Mouse (Mus musculus) midbrain, embryonic 10.5 days (tissue): ENCODE data around the gene Peli2. TPM values are rescaled to one million over a fixed set of nuclear protein-coding genes. Genes with fewer than 3 reads are reported as not detected.
A peak's percentile ranks its signal among the peaks of the same experiment; 100 is the strongest.

ENCODE experiments used
- DNase-seq: peaks from one replicate; pipeline ENCODE4 v3.0.0-alpha.2; 2017; ENCODE audit warnings: low spot score
- H3K27ac ChIP-seq: fragments of 300-500 bp; sonication (generic); replicated peaks from 2 replicates; pipeline ENCODE4 v1.5.1; 2016; ENCODE audit warnings: mild to moderate bottlenecking
- H3K27me3 ChIP-seq: fragments of 300-500 bp; sonication (generic); 2 replicates; pipeline ENCODE4 v1.6.1; 2016; ENCODE audit warnings: low read depth, mild to moderate bottlenecking; ENCODE audit not compliant: poor library complexity, severe bottlenecking
- H3K36me3 ChIP-seq: fragments of 300-500 bp; sonication (generic); 2 replicates; pipeline ENCODE4 v1.6.1; 2016; ENCODE audit warnings: mild to moderate bottlenecking, moderate library complexity
- H3K4me1 ChIP-seq: fragments of 300-500 bp; sonication (generic); 2 replicates; pipeline ENCODE4 v1.6.1; 2016
- H3K4me3 ChIP-seq: fragments of 300-500 bp; sonication (generic); 2 replicates; pipeline ENCODE4 v1.5.1; 2016; ENCODE audit warnings: mild to moderate bottlenecking, moderate library complexity
- H3K9me3 ChIP-seq: fragments of 300-500 bp; sonication (generic); replicated peaks from 2 replicates; pipeline ENCODE4 v1.6.1; 2016; ENCODE audit warnings: mild to moderate bottlenecking
- WGBS: fragments of 180-500 bp; shearing (Covaris S2); methylation state at CpG from one replicate; pipeline ENCODE4 v1.1.7; 2016; 5-methylcytosine and 5-hydroxymethylcytosine counted together
- polyA plus RNA-seq: library from polyadenylated mRNA; unstranded; fragments of >200 nt; fragmentation: Nextera tagmentation; extraction: Ambion mirVana; gene quantifications from 2 replicates; pipeline ENCODE4 v1.2.1, GENCODE M21; 2016

The Peli2 gene
- polyA plus RNA-seq, 1 experiment from 2014 or later = 11.9 TPM

- Histone ChIP-seq H3K27me3 (no peaks in the 10 kb centered on the region), H3K4me1 (peaks cover 33% of the 10 kb centered on the region), H3K27ac (peak overlapping the region; percentile 63), H3K36me3 (peaks cover 21% of the 10 kb centered on the region; the same call in 1 of the 2 replicates), H3K4me3 (no peak overlapping the region), H3K9me3 (no peaks in the 10 kb centered on the region)
- DNase-seq = no peak
- 49% methylated on average over 4 of the region's 4 CpGs for WGBS
Observed at GRCm38 (mm10) chr14:48143141-48143540, 22.5 kb downstream of the Peli2 start.

- DNase-seq = no peak
- Histone ChIP-seq H3K36me3 (peaks cover 21% of the 10 kb centered on the region; the same call in 1 of the 2 replicates), H3K27me3 (no peaks in the 10 kb centered on the region), H3K27ac (no peak overlapping the region), H3K9me3 (no peaks in the 10 kb centered on the region), H3K4me1 (peaks cover 27% of the 10 kb centered on the region), H3K4me3 (no peak overlapping the region)
- 90% methylated on average over 17 of the region's 17 CpGs for WGBS
Observed at GRCm38 (mm10) chr14:48144330-48144729, 23.7 kb downstream of the Peli2 start.

- H3K36me3 ChIP-seq = peaks cover 19% of the 10 kb centered on the region; the same call in 1 of the 2 replicates
- H3K9me3 ChIP-seq = no peaks in the 10 kb centered on the region
- 84% methylated on average over 6 of the region's 6 CpGs for WGBS
- H3K4me3 ChIP-seq = no peak overlapping the region
- H3K27me3 ChIP-seq = no peaks in the 10 kb centered on the region
- no peak for DNase-seq
- no peak overlapping the region for H3K27ac ChIP-seq
- H3K4me1 ChIP-seq = peaks cover 18% of the 10 kb centered on the region
Observed at GRCm38 (mm10) chr14:48147688-48148087, 27.1 kb downstream of the Peli2 start.

- H3K36me3 ChIP-seq = peaks cover 19% of the 10 kb centered on the region; the same call in 1 of the 2 replicates
- WGBS = 87% methylated on average over 6 of the region's 6 CpGs
- peaks cover 9% of the 10 kb centered on the region for H3K4me1 ChIP-seq
- H3K9me3 ChIP-seq = no peaks in the 10 kb centered on the region
- H3K27me3 ChIP-seq = no peaks in the 10 kb centered on the region
- H3K4me3 ChIP-seq = no peak overlapping the region
- DNase-seq = no peak
- no peak overlapping the region for H3K27ac ChIP-seq
Observed at GRCm38 (mm10) chr14:48148615-48149014, 28.0 kb downstream of the Peli2 start.

- Histone ChIP-seq H3K4me1 (peaks cover 6% of the 10 kb centered on the region; the same call in 1 of the 2 replicates), H3K4me3 (no peak overlapping the region), H3K27me3 (no peaks in the 10 kb centered on the region), H3K9me3 (no peaks in the 10 kb centered on the region), H3K27ac (no peak overlapping the region), H3K36me3 (peaks cover 17% of the 10 kb centered on the region; the same call in 1 of the 2 replicates)
- no peak for DNase-seq
- 90% methylated on average over 9 of the region's 9 CpGs for WGBS
Observed at GRCm38 (mm10) chr14:48149351-48149750, 28.7 kb downstream of the Peli2 start.

- 85% methylated on average over 1 of the region's 1 CpGs for WGBS
- H3K36me3 ChIP-seq = 0 out of 2 replicates have a peak, but pooled peaks cover 6% of the 10 kb centered on the region
- H3K27ac ChIP-seq = no peak overlapping the region
- peaks cover 6% of the 10 kb centered on the region; the same call in 1 of the 2 replicates for H3K4me1 ChIP-seq
- H3K9me3 ChIP-seq = no peaks in the 10 kb centered on the region
- DNase-seq = no peak
- no peaks in the 10 kb centered on the region for H3K27me3 ChIP-seq
- H3K4me3 ChIP-seq = no peak overlapping the region
Observed at GRCm38 (mm10) chr14:48150903-48151302, 30.3 kb downstream of the Peli2 start.

GRCm38 (mm10) chr14:48151554-48151953 is 30.9 kb downstream of the Peli2 start:
- H3K36me3 ChIP-seq = 0 out of 2 replicates have a peak, but pooled peaks cover 2% of the 10 kb centered on the region
- H3K27me3 ChIP-seq = no peaks in the 10 kb centered on the region
- no peak for DNase-seq
- WGBS = 92% methylated on average over 2 of the region's 2 CpGs
- H3K4me1 ChIP-seq = peaks cover 6% of the 10 kb centered on the region; the same call in 1 of the 2 replicates
- H3K4me3 ChIP-seq = no peak overlapping the region
- no peak overlapping the region for H3K27ac ChIP-seq
- H3K9me3 ChIP-seq = no peaks in the 10 kb centered on the region

- H3K9me3 ChIP-seq = no peaks in the 10 kb centered on the region
- 81% methylated on average over 2 of the region's 2 CpGs for WGBS
- no peak overlapping the region for H3K27ac ChIP-seq
- no peaks in the 10 kb centered on the region for H3K27me3 ChIP-seq
- 0 out of 2 replicates have a peak, but pooled peaks cover 2% of the 10 kb centered on the region for H3K36me3 ChIP-seq
- peaks cover 9% of the 10 kb centered on the region for H3K4me1 ChIP-seq
- DNase-seq = no peak
- no peak overlapping the region for H3K4me3 ChIP-seq
Observed at GRCm38 (mm10) chr14:48153064-48153463, 32.4 kb downstream of the Peli2 start.

GRCm38 (mm10) chr14:48153865-48154511 is 33.4 kb downstream of the Peli2 start:
- DNase-seq = no peak
- Histone ChIP-seq H3K4me3 (no peak overlapping the region), H3K36me3 (0 out of 2 replicates have a peak, but pooled peaks cover 2% of the 10 kb centered on the region), H3K4me1 (peaks cover 18% of the 10 kb centered on the region), H3K9me3 (no peaks in the 10 kb centered on the region), H3K27ac (no peak overlapping the region), H3K27me3 (no peaks in the 10 kb centered on the region)
- 87% methylated on average over 5 of the region's 5 CpGs for WGBS

GRCm38 (mm10) chr14:48154641-48155040 is 34.0 kb downstream of the Peli2 start:
- Histone ChIP-seq H3K36me3 (0 out of 2 replicates have a peak, but pooled peaks cover 4% of the 10 kb centered on the region), H3K9me3 (no peaks in the 10 kb centered on the region), H3K4me1 (peaks cover 21% of the 10 kb centered on the region), H3K27me3 (no peaks in the 10 kb centered on the region), H3K4me3 (no peak overlapping the region), H3K27ac (no peak overlapping the region)
- no peak for DNase-seq
- WGBS = 92% methylated on average over 8 of the region's 8 CpGs

- H3K4me3 ChIP-seq = no peak overlapping the region
- H3K27ac ChIP-seq = no peak overlapping the region
- H3K4me1 ChIP-seq = peaks cover 18% of the 10 kb centered on the region
- 84% methylated on average over 13 of the region's 13 CpGs for WGBS
- H3K9me3 ChIP-seq = no peaks in the 10 kb centered on the region
- H3K36me3 ChIP-seq = peaks cover 7% of the 10 kb centered on the region
- DNase-seq = no peak
- no peaks in the 10 kb centered on the region for H3K27me3 ChIP-seq
Observed at GRCm38 (mm10) chr14:48155153-48155552, 34.5 kb downstream of the Peli2 start.

- Histone ChIP-seq H3K27ac (no peak overlapping the region), H3K36me3 (peaks cover 24% of the 10 kb centered on the region)
- WGBS = 82% methylated on average over 3 of the region's 3 CpGs
Observed at GRCm38 (mm10) chr14:48157085-48157484, 36.5 kb downstream of the Peli2 start.

GRCm38 (mm10) chr14:48157835-48158234 is 37.2 kb downstream of the Peli2 start:
- no peak overlapping the region for H3K27ac ChIP-seq
- H3K4me3 ChIP-seq = no peak overlapping the region
- no peaks in the 10 kb centered on the region for H3K9me3 ChIP-seq
- H3K27me3 ChIP-seq = no peaks in the 10 kb centered on the region
- peaks cover 22% of the 10 kb centered on the region for H3K4me1 ChIP-seq
- 90% methylated on average over 8 of the region's 8 CpGs for WGBS
- DNase-seq = no peak
- peaks cover 24% of the 10 kb centered on the region for H3K36me3 ChIP-seq

More at GRCm38 (mm10) chr14:48157085-48157484, 36.5 kb downstream of the Peli2 start:
- Histone ChIP-seq H3K27me3 (no peaks in the 10 kb centered on the region), H3K4me3 (no peak overlapping the region), H3K9me3 (no peaks in the 10 kb centered on the region), H3K4me1 (peaks cover 18% of the 10 kb centered on the region)
- DNase-seq = no peak
